Mouse (Mus musculus) frontal cortex, postnatal 25 days (tissue): ENCODE measurements around the gene Pde10a.
A peak's percentile ranks its signal among the peaks of the same experiment; 100 is the strongest.

Experiments used
- DNase-seq, 2 experiments: peaks; one replicate each; pipeline ENCODE4 v3.0.0; 2022; ENCODE audit warnings: low spot score in 2 of 2

Gene Pde10a

GRCm38 (mm10) chr17:8580360-8580759 lies 55.2 kb downstream of the Pde10a start:
- DNase-seq, result no peak

- DNase-seq, result no peak
Measured at GRCm38 (mm10) chr17:8581579-8581978, 56.4 kb downstream of the Pde10a start.

- DNase-seq, result peak; percentile 55 to 68
Measured at GRCm38 (mm10) chr17:8592427-8593277, 67.5 kb downstream of the Pde10a start.

GRCm38 (mm10) chr17:8597790-8598189 lies 72.6 kb downstream of the Pde10a start:
- DNase-seq, result peak; percentile 58 to 60

GRCm38 (mm10) chr17:8602976-8603375 lies 77.8 kb downstream of the Pde10a start:
- DNase-seq, result no peak

- no peak for DNase-seq
Measured at GRCm38 (mm10) chr17:8605921-8606320, 80.7 kb downstream of the Pde10a start.

- DNase-seq, result no peak
Measured at GRCm38 (mm10) chr17:8606695-8607094, 81.5 kb downstream of the Pde10a start.

GRCm38 (mm10) chr17:8611916-8612315 lies 86.7 kb downstream of the Pde10a start:
- DNase-seq, result no peak

GRCm38 (mm10) chr17:8613882-8614551 lies 88.8 kb downstream of the Pde10a start:
- DNase-seq, result peak; percentile 88 to 89

GRCm38 (mm10) chr17:8620346-8620745 lies 95.2 kb downstream of the Pde10a start:
- DNase-seq, result no peak

GRCm38 (mm10) chr17:8621105-8621504 lies 95.9 kb downstream of the Pde10a start:
- no peak for DNase-seq

GRCm38 (mm10) chr17:8621906-8622305 lies 96.7 kb downstream of the Pde10a start:
- no peak for DNase-seq

- no peak for DNase-seq
Measured at GRCm38 (mm10) chr17:8626421-8626820, 101.2 kb downstream of the Pde10a start.

GRCm38 (mm10) chr17:8631701-8632100 lies 106.5 kb downstream of the Pde10a start:
- DNase-seq, result no peak

- DNase-seq, result peak in 1 of 2 experiments; percentile 1
Measured at GRCm38 (mm10) chr17:8633596-8633995, 108.4 kb downstream of the Pde10a start.

GRCm38 (mm10) chr17:8634476-8634875 lies 109.3 kb downstream of the Pde10a start:
- DNase-seq, result no peak

- DNase-seq, result no peak
Measured at GRCm38 (mm10) chr17:8636231-8636630, 111.1 kb downstream of the Pde10a start.

- no peak for DNase-seq
Measured at GRCm38 (mm10) chr17:8636691-8637090, 111.5 kb downstream of the Pde10a start.

GRCm38 (mm10) chr17:8637181-8637580 lies 112.0 kb downstream of the Pde10a start:
- no peak for DNase-seq

GRCm38 (mm10) chr17:8639703-8640380 lies 114.7 kb downstream of the Pde10a start:
- DNase-seq, result no peak

GRCm38 (mm10) chr17:8640741-8641480 lies 115.7 kb downstream of the Pde10a start:
- DNase-seq, result no peak

- no peak for DNase-seq
Measured at GRCm38 (mm10) chr17:8641491-8641890, 116.3 kb downstream of the Pde10a start.
